Mouse (Mus musculus) CD4-positive, CD25-positive, alpha-beta regulatory T cell, adult 9 weeks (primary cell): ENCODE data around the gene Ap5b1. TPM values are rescaled to one million over a fixed set of nuclear protein-coding genes. Genes with fewer than 3 reads are reported as not detected.

Experiments used
- polyA plus RNA-seq: library from polyadenylated mRNA; unstranded; fragments of 100-300 nt; shearing (Covaris generic); gene quantifications from one replicate; pipeline ENCODE4 v1.2.1, GENCODE M21; 2017

The Ap5b1 gene
- polyA plus RNA-seq: 19.4 TPM

DNA sequence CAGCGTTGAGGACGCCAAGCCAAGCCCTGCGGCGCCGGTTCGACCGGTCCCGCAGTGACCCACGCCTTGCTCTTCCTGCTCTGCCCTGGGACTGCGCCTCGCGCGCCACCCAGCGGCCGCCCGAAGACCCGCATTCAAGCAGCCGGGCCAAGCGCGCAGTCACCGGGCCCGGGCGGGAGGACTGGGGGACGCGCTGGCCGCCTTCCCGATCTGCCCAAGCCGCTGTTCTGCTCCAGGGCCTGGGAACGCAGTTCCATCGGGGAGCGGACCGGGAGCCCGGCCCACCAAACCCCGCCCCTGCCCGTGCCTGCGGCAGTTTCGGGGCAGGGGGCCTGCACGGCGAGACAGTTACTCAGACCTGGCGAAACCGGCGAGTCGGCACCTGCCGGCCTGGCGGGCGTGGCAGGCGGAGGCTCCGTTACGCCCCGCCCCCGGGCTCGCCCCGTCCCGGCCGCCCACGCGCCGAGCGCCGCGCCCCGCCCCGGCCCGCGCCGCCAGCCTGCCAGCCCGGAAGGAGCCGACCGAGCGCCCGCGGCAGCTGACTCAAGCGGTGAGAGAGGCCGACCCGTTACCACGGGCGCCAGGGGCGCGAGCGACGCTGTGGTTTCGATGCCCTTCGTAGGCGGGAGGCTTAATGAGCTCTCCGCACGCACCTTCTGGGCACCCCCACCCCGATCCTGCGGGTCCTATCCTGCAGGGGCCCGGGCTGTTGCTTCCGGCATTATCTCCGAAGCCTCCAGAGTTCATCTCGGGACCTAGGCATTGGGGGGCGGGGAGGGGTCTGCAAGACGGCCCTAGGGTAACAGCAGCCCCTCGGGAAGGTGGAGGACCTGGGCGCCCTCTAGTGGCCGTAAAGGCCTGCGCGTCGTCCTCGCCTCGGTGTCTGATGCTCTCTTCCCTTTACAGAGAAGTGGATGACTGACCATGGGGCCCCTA is at the start of gene Ap5b1:
Ap5b1 (plus strand) TSS at position 492 of the 936 bp plus-strand sequence.

DNA sequence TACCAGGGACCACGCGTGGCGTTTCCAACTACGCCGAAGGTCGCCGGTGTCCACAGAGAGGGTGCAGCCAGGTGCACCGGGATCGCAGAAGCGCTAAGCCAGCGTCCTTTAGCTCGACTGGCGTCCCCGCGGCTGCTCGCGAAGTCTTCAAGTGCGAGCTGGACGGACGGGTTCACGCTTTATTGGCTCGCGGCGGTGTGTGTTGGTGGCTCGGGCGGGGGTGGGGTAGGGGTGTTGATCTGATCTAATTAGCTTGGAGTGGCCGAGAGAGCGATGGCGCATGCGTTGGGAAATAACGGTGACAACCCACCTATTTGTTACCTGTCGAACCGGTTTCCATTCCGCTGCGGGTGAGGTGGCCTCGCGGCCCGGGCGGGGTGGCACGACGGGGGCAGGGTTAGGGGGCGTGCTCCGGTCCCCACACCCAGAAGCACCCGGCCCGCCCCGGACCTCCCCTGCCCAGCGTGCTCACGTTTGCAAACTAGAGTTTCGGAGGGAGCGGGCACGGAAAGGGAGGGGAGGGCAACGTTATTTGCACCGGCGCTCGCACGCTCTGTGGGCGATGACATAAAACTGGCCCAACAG is 7.3 kb upstream of the Ap5b1 start, which contains the start of gene Ovol1:
Ovol1 (minus strand) TSS at position 190 of the 585 bp plus-strand sequence.

DNA sequence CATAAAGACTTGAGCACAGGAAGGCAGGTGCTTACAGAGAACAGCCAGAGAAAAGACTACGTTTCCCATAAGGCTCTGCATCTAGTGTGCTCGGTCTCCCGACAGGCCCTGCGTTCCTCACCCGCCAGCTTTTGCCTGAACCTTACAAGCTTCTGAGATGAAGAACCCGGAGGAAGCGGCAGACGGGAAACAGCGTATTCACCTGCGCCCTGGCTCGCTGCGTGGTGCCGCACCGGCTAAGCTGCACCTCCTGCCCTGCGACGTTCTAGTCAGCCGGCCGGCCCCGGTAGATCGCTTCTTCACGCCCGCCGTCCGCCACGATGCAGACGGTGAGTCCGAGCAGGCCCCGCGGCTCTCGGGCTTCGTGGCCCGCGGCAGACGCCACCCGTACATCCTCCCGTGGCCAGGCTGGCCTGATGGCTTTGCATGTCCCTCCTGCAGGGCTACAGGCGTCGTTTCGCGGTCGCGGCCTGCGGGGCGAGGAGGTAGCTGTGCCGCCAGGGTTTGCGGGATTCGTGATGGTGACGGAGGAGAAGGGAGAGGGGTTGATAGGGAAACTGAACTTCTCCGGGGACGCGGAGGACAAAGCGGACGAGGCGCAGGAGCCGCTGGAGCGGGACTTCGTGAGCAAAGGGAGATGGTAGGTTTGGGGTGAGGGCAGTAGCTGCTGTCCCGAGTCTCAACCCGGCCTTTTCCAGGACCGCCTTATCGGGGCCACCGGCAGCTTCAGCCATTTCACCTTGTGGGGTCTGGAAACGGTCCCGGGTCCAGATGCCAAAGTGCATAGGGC is 34.1 kb downstream of the Ap5b1 start, which contains the start of gene Rnaseh2c:
Rnaseh2c (plus strand) TSS at position 122 of the 790 bp plus-strand sequence.

DNA sequence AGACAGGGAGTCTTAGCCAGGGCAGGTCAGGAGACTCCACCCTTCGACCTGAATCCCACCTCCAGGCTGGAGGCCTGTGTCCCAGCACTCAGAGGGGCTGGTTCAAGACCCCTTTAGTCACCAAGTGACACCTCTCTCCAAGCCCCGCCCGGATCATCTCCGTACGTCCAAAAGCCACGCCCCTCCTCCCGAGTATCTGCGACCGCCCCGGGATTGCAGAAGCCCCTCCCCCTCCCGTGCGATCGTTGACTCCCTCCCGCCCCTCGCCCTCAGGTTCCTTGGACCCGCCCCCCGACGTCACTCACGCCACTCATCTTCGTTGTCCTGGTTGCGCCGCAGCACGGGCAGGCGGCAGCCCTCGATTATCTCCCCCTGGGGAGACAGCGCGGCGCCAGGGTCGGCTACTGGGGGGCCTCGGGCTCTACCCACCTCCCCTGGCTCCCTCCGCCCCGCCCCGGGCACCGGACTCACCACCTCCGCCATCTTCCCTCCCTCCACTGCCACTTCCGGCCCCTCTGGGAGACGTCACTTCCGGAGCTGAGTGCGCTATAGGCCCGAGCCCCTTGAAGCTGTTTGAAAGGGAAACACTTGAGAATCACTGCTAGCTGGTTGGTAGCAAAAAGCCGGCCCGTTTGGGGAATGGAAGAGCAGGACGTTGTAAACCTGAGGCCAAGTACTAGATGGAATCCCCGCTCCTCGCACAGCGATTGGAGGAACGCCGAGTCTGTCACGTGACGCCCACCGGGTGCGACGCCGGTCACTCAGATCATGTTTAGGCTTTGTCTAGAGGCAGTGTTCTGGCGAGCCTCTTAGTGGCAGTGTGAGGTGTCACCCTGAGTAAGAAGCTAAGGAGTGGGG is 42.0 kb downstream of the Ap5b1 start, which contains the start of gene Kat5:
Kat5 (minus strand) TSS at position 691 of the 858 bp plus-strand sequence.

Other genes starting within 250 kb of the Ap5b1 start
- gene Catsper1, start 232.3 kb upstream of the Ap5b1 start, polyA plus RNA-seq: not detected
- gene Cst6, start 218.5 kb upstream of the Ap5b1 start, polyA plus RNA-seq: 1.4 TPM
- gene Eif1ad, start 201.3 kb upstream of the Ap5b1 start, polyA plus RNA-seq: 66.3 TPM
- 350 TPM for gene Banf1, start 200.9 kb upstream of the Ap5b1 start, polyA plus RNA-seq
- gene Sart1, start 179.3 kb upstream of the Ap5b1 start, polyA plus RNA-seq: 26.6 TPM
- 1.0 TPM for gene Tsga10ip, start 165.5 kb upstream of the Ap5b1 start, polyA plus RNA-seq
- gene Drap1, start 143.0 kb upstream of the Ap5b1 start, polyA plus RNA-seq: 73.1 TPM
- 14.3 TPM for gene AI837181, start 142.9 kb upstream of the Ap5b1 start, polyA plus RNA-seq
- gene Fosl1, start 120.5 kb upstream of the Ap5b1 start, polyA plus RNA-seq: not detected
- 3.6 TPM for gene Ccdc85b, start 110.1 kb upstream of the Ap5b1 start, polyA plus RNA-seq
- 178 TPM for gene Fibp, start 107.4 kb upstream of the Ap5b1 start, polyA plus RNA-seq
- gene Ctsw, start 99.5 kb upstream of the Ap5b1 start, polyA plus RNA-seq: 115 TPM
- 2.3 TPM for gene Efemp2, start 94.1 kb upstream of the Ap5b1 start, polyA plus RNA-seq
- 70.5 TPM for gene Mus81, start 79.6 kb upstream of the Ap5b1 start, polyA plus RNA-seq
- 4,187 TPM for gene Cfl1, start 77.6 kb upstream of the Ap5b1 start, polyA plus RNA-seq
- gene 1700020D05Rik, start 64.2 kb upstream of the Ap5b1 start, polyA plus RNA-seq: 0.27 TPM
- 18.4 TPM for gene Snx32, start 57.5 kb upstream of the Ap5b1 start, polyA plus RNA-seq
- not detected for gene Ovol1, start 7.4 kb upstream of the Ap5b1 start, polyA plus RNA-seq
- gene Rnaseh2c, start 33.8 kb downstream of the Ap5b1 start, polyA plus RNA-seq: 89.1 TPM
- gene Kat5, start 42.2 kb downstream of the Ap5b1 start, polyA plus RNA-seq: 59.7 TPM
- 165 TPM for gene Rela, start 69.5 kb downstream of the Ap5b1 start, polyA plus RNA-seq
- gene Sipa1, start 95.7 kb downstream of the Ap5b1 start, polyA plus RNA-seq: 46.5 TPM
- gene Map3k11, start 120.7 kb downstream of the Ap5b1 start, polyA plus RNA-seq: 18.1 TPM
- gene Pcnx3, start 120.9 kb downstream of the Ap5b1 start, polyA plus RNA-seq: 47.0 TPM
- gene Kcnk7, start 136.3 kb downstream of the Ap5b1 start, polyA plus RNA-seq: 1.3 TPM
- 60.7 TPM for gene Ehbp1l1, start 158.3 kb downstream of the Ap5b1 start, polyA plus RNA-seq
- 60.6 TPM for gene Fam89b, start 161.6 kb downstream of the Ap5b1 start, polyA plus RNA-seq
- gene Ltbp3, start 172.9 kb downstream of the Ap5b1 start, polyA plus RNA-seq: 0.86 TPM
- 50.1 TPM for gene Scyl1, start 203.4 kb downstream of the Ap5b1 start, polyA plus RNA-seq